Mouse (Mus musculus): ENCODE results near the gene Rhno1.
"Not testable (repeated sequence)": the region's sequence is repeated elsewhere in the genome, so short reads cannot be mapped to it uniquely, and the experiment has no call there.

Gene Rhno1

GRCm38 (mm10) chr6:128362381-128363006 is at the start of gene Rhno1, which contains the start of gene Foxm1:
Gene Rhno1, minus strand, starts transcription at chr6:128362911.
Gene Foxm1, plus strand, starts transcription at chr6:128362967.
- peak; percentile 89 to 90 for DNase-seq

- DNase-seq = peak; percentile 88 to 92
These were observed 48.4 kb upstream of the Rhno1 start for GRCm38 (mm10) chr6:128411115-128411514.

GRCm38 (mm10) chr6:128410305-128410704 is 47.6 kb upstream of the Rhno1 start:
- no peak for DNase-seq

GRCm38 (mm10) chr6:128408544-128409125 is 45.9 kb upstream of the Rhno1 start:
- DNase-seq = no peak

- peak in 1 of 2 experiments; percentile 26 for DNase-seq
These were observed 42.0 kb upstream of the Rhno1 start for GRCm38 (mm10) chr6:128404708-128405107.

- peak; percentile 75 to 85 for DNase-seq
These were observed 36.9 kb upstream of the Rhno1 start for GRCm38 (mm10) chr6:128399421-128400185.

GRCm38 (mm10) chr6:128398996-128399395 is 36.3 kb upstream of the Rhno1 start, which contains the start of gene Nrip2:
Gene Nrip2, plus strand, starts transcription at chr6:128399296.
- no peak for DNase-seq

GRCm38 (mm10) chr6:128397574-128398261 is 35.0 kb upstream of the Rhno1 start:
- no peak for DNase-seq

GRCm38 (mm10) chr6:128390683-128391082 is 28.0 kb upstream of the Rhno1 start:
- DNase-seq = no peak

- DNase-seq = no peak
These were observed 26.5 kb upstream of the Rhno1 start for GRCm38 (mm10) chr6:128389185-128389584.

- DNase-seq = no peak
These were observed 22.3 kb upstream of the Rhno1 start for GRCm38 (mm10) chr6:128385026-128385425.

GRCm38 (mm10) chr6:128383752-128384151 is 21.0 kb upstream of the Rhno1 start:
- DNase-seq = no peak

GRCm38 (mm10) chr6:128381254-128381653 is 18.5 kb upstream of the Rhno1 start:
- DNase-seq = no peak

GRCm38 (mm10) chr6:128380594-128381167 is 18.0 kb upstream of the Rhno1 start:
- DNase-seq = not testable (repeated sequence)

GRCm38 (mm10) chr6:128379636-128380035 is 16.9 kb upstream of the Rhno1 start:
- no peak for DNase-seq

- DNase-seq = no peak
These were observed 13.8 kb upstream of the Rhno1 start for GRCm38 (mm10) chr6:128376371-128377085.

- DNase-seq = no peak
These were observed 12.5 kb upstream of the Rhno1 start, which contains the start of the genes Tex52 and Gm44596 for GRCm38 (mm10) chr6:128375192-128375591. Gene Tex52, plus strand, starts transcription at chr6:128375456. Gene Gm44596, plus strand, starts transcription at chr6:128375503.

GRCm38 (mm10) chr6:128370040-128370439 is 7.3 kb upstream of the Rhno1 start:
- peak; percentile 31 to 32 for DNase-seq

GRCm38 (mm10) chr6:128366466-128366865 is 3.8 kb upstream of the Rhno1 start:
- DNase-seq = no peak

GRCm38 (mm10) chr6:128364721-128365120 is 2.0 kb upstream of the Rhno1 start:
- no peak for DNase-seq

- no peak for DNase-seq
These were observed 505 bp upstream of the Rhno1 start for GRCm38 (mm10) chr6:128363007-128363825.

Measured in cerebellum, postnatal 14 days (tissue).